Mouse (Mus musculus) intestine, embryonic 14.5 days (tissue): ENCODE data around the gene Zfp689. TPM values are rescaled to one million over a fixed set of nuclear protein-coding genes. Genes with fewer than 3 reads are reported as not detected.
"Not testable (repeated sequence)": the region's sequence is repeated elsewhere in the genome, so short reads cannot be mapped to it uniquely, and the experiment has no call there.

ENCODE experiments used
- ATAC-seq: fragments of 200-750 bp; cut with Nextera tagmentation; replicated peaks from 2 replicates; pipeline ENCODE4 v1.8.0; 2017; ENCODE audit warnings: low read depth, moderate number of reproducible peaks, moderate TSS enrichment, moderate library complexity; ENCODE audit not compliant: low FRiP score, low TSS enrichment
- DNase-seq: peaks from one replicate; pipeline ENCODE4 v3.0.0-alpha.2; 2018; ENCODE audit warnings: low spot score
- H3K27ac ChIP-seq: fragments of 300-500 bp; sonication (generic); 2 replicates; pipeline ENCODE4 v1.5.1; 2014; ENCODE audit warnings: low read depth, mild to moderate bottlenecking, control low read depth
- H3K27me3 ChIP-seq: fragments of 300-500 bp; sonication (generic); replicated peaks from 2 replicates; pipeline ENCODE4 v1.6.1; 2014; ENCODE audit warnings: low read length, control low read depth; ENCODE audit not compliant: control insufficient read depth, insufficient read depth
- H3K36me3 ChIP-seq: fragments of 300-500 bp; sonication (generic); 2 replicates; pipeline ENCODE4 v1.6.1; 2014; ENCODE audit warnings: low read length, control low read depth; ENCODE audit not compliant: control insufficient read depth, insufficient read depth
- H3K4me1 ChIP-seq: fragments of 300-500 bp; sonication (generic); replicated peaks from 2 replicates; pipeline ENCODE4 v1.6.1; 2014; ENCODE audit warnings: low read length, control low read depth, mixed read lengths; ENCODE audit not compliant: control insufficient read depth, insufficient read depth
- H3K4me2 ChIP-seq: fragments of 300-500 bp; sonication (generic); 2 replicates; pipeline ENCODE4 v1.6.1; 2014; ENCODE audit warnings: low read length
- H3K4me3 ChIP-seq: fragments of 300-500 bp; sonication (generic); 2 replicates; pipeline ENCODE4 v1.5.1; 2014; ENCODE audit warnings: low read depth, low read length, control low read depth, mixed read lengths
- H3K9ac ChIP-seq: fragments of 300-500 bp; sonication (generic); 2 replicates; pipeline ENCODE4 v1.6.1; 2014; ENCODE audit warnings: mild to moderate bottlenecking, low read length
- H3K9me3 ChIP-seq: fragments of 300-500 bp; sonication (generic); 2 replicates; pipeline ENCODE4 v1.6.1; 2016; ENCODE audit warnings: low read length, control low read depth; ENCODE audit not compliant: control insufficient read depth
- WGBS: fragments of 180-500 bp; shearing (Covaris S2); extraction: QIAGEN DNeasy Blood & Tissue Kit; methylation state at CpG from one replicate; pipeline ENCODE4 v1.1.7; 2014; 5-methylcytosine and 5-hydroxymethylcytosine counted together
- polyA plus RNA-seq: library from polyadenylated mRNA; unstranded; fragments of >200 nt; fragmentation: Nextera tagmentation; extraction: Ambion mirVana; gene quantifications from 2 replicates; pipeline ENCODE4 v1.2.1, GENCODE M21; 2014

The Zfp689 gene
- polyA plus RNA-seq: 6.7 and 7.6 TPM in 2 replicates

GRCm38 (mm10) chr7:127448521-127449300, at the start of gene Zfp689:
Gene Zfp689, minus strand, starts transcription at chr7:127449158.
- Histone ChIP-seq H3K9me3 (no peaks in the 10 kb centered on the region), H3K4me3 (peak within 1 kb of the TSS; percentile 72), H3K4me1 (peaks cover 24% of the 10 kb centered on the region), H3K36me3 (peaks cover 38% of the 10 kb centered on the region), H3K27me3 (no peaks in the 10 kb centered on the region), H3K9ac (peak within 1 kb of the TSS; percentile 83), H3K27ac (peak within 1 kb of the TSS; percentile 95), H3K4me2 (peak within 1 kb of the TSS; percentile 94)
- ATAC-seq (peak; percentile 93), DNase-seq (peak; percentile 94)
- WGBS: under 1% methylated on average over 54 of the region's 54 CpGs

- DNase-seq: no peak
These were observed 49.4 kb upstream of the Zfp689 start for GRCm38 (mm10) chr7:127498407-127498806.

GRCm38 (mm10) chr7:127497382-127497781, 48.4 kb upstream of the Zfp689 start:
- no peaks in the 10 kb centered on the region for H3K9me3 ChIP-seq
- no peak for DNase-seq
- no peak overlapping the region for H3K4me3 ChIP-seq
- ATAC-seq: no peak
- no peak overlapping the region for H3K9ac ChIP-seq
- H3K4me2 ChIP-seq: no peak overlapping the region
- 0 out of 2 replicates have a peak, but pooled peaks cover 5% of the 10 kb centered on the region for H3K36me3 ChIP-seq
- no peaks in the 10 kb centered on the region for H3K4me1 ChIP-seq
- no peaks in the 10 kb centered on the region for H3K27me3 ChIP-seq
- WGBS: 76% methylated on average over 2 of the region's 2 CpGs
- no peak overlapping the region for H3K27ac ChIP-seq

More at GRCm38 (mm10) chr7:127498407-127498806, 49.4 kb upstream of the Zfp689 start:
- no peak overlapping the region for H3K4me3 ChIP-seq
- H3K27me3 ChIP-seq: no peaks in the 10 kb centered on the region
- WGBS: 37% methylated on average over 3 of the region's 3 CpGs
- H3K9ac ChIP-seq: no peak overlapping the region
- no peaks in the 10 kb centered on the region for H3K36me3 ChIP-seq
- no peaks in the 10 kb centered on the region for H3K9me3 ChIP-seq
- ATAC-seq: no peak
- H3K4me1 ChIP-seq: no peaks in the 10 kb centered on the region
- H3K4me2 ChIP-seq: no peak overlapping the region
- no peak overlapping the region for H3K27ac ChIP-seq

- H3K36me3 ChIP-seq: peaks cover 32% of the 10 kb centered on the region
- ATAC-seq: no peak
- no peak overlapping the region for H3K9ac ChIP-seq
- DNase-seq: no peak
- no peak overlapping the region for H3K4me3 ChIP-seq
- no peaks in the 10 kb centered on the region for H3K4me1 ChIP-seq
- no peaks in the 10 kb centered on the region for H3K27me3 ChIP-seq
- no peak overlapping the region for H3K27ac ChIP-seq
- H3K4me2 ChIP-seq: no peak overlapping the region
- H3K9me3 ChIP-seq: no peaks in the 10 kb centered on the region
These were observed 45.7 kb upstream of the Zfp689 start for GRCm38 (mm10) chr7:127494648-127495047.

- 88% methylated on average over 3 of the region's 3 CpGs for WGBS
- H3K9me3 ChIP-seq: no peaks in the 10 kb centered on the region
- DNase-seq (no peak), ATAC-seq (no peak)
- no peak overlapping the region for H3K27ac ChIP-seq
- H3K27me3 ChIP-seq: no peaks in the 10 kb centered on the region
- no peak overlapping the region for H3K4me2 ChIP-seq
- H3K36me3 ChIP-seq: peaks cover 57% of the 10 kb centered on the region
- H3K4me1 ChIP-seq: no peaks in the 10 kb centered on the region
- no peak overlapping the region for H3K4me3 ChIP-seq
- no peak overlapping the region for H3K9ac ChIP-seq
These were observed 42.9 kb upstream of the Zfp689 start for GRCm38 (mm10) chr7:127491846-127492245.

GRCm38 (mm10) chr7:127489982-127490381, 41.0 kb upstream of the Zfp689 start:
- no peak overlapping the region for H3K27ac ChIP-seq
- WGBS: 92% methylated on average over 7 of the region's 7 CpGs
- H3K9ac ChIP-seq: no peak overlapping the region
- no peak overlapping the region for H3K4me2 ChIP-seq
- H3K9me3 ChIP-seq: no peaks in the 10 kb centered on the region
- no peaks in the 10 kb centered on the region for H3K4me1 ChIP-seq
- no peak for DNase-seq
- peaks cover 76% of the 10 kb centered on the region for H3K36me3 ChIP-seq
- H3K27me3 ChIP-seq: no peaks in the 10 kb centered on the region
- ATAC-seq: no peak
- H3K4me3 ChIP-seq: no peak overlapping the region

- not testable (repeated sequence) for H3K9ac ChIP-seq, ATAC-seq, H3K27me3 ChIP-seq, DNase-seq, H3K27ac ChIP-seq, H3K9me3 ChIP-seq, H3K4me1 ChIP-seq, H3K4me3 ChIP-seq, H3K4me2 ChIP-seq
- peaks cover 87% of the 10 kb centered on the region for H3K36me3 ChIP-seq
- WGBS: 89% methylated on average over 4 of the region's 5 CpGs
These were observed 39.4 kb upstream of the Zfp689 start for GRCm38 (mm10) chr7:127488364-127488763.

- Histone ChIP-seq H3K27ac (no peak overlapping the region), H3K27me3 (no peaks in the 10 kb centered on the region), H3K9me3 (no peaks in the 10 kb centered on the region), H3K9ac (no peak overlapping the region), H3K4me2 (no peak overlapping the region), H3K4me3 (no peak overlapping the region), H3K4me1 (peaks cover 8% of the 10 kb centered on the region), H3K36me3 (peaks cover 86% of the 10 kb centered on the region)
- ATAC-seq (no peak), DNase-seq (no peak)
- WGBS: 83% methylated on average over 5 of the region's 5 CpGs
These were observed 36.5 kb upstream of the Zfp689 start for GRCm38 (mm10) chr7:127485416-127485815.

- H3K27me3 ChIP-seq: no peaks in the 10 kb centered on the region
- peaks cover 56% of the 10 kb centered on the region for H3K36me3 ChIP-seq
- H3K27ac ChIP-seq: no peak overlapping the region
- no peaks in the 10 kb centered on the region for H3K9me3 ChIP-seq
- ATAC-seq (no peak), DNase-seq (no peak)
- H3K4me1 ChIP-seq: peaks cover 21% of the 10 kb centered on the region
- peak overlapping the region; percentile 83 for H3K4me3 ChIP-seq
- H3K9ac ChIP-seq: peak overlapping the region; percentile 92
- H3K4me2 ChIP-seq: peak overlapping the region; percentile 95
- WGBS: 53% methylated on average over 2 of the region's 2 CpGs
These were observed 31.4 kb upstream of the Zfp689 start for GRCm38 (mm10) chr7:127480321-127480720.
